Mouse (Mus musculus): ENCODE data around the gene Ppp2r5c.

The Ppp2r5c gene

DNA sequence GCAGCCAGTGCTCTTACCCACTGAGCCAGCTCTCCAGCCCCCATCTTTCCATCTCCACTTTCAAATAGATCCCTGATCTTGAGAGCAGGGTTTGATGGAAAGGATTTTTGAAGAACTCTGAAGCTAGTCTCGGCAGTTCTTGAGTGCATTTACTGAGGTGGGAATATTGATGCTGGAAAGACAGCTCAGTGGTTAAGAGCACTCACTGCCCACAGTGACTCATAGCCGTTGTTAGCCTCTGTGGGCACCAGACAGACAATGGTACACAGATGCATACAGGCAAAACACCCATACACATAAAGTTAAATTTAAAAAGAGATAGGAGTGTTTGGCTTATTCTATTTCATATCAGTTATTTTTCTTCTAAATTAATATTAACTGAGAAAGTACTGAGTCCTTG is 159.8 kb downstream of the Ppp2r5c start:
- no peak for DNase-seq (ENCODE audit: low spot score in 2 of 2)

DNA sequence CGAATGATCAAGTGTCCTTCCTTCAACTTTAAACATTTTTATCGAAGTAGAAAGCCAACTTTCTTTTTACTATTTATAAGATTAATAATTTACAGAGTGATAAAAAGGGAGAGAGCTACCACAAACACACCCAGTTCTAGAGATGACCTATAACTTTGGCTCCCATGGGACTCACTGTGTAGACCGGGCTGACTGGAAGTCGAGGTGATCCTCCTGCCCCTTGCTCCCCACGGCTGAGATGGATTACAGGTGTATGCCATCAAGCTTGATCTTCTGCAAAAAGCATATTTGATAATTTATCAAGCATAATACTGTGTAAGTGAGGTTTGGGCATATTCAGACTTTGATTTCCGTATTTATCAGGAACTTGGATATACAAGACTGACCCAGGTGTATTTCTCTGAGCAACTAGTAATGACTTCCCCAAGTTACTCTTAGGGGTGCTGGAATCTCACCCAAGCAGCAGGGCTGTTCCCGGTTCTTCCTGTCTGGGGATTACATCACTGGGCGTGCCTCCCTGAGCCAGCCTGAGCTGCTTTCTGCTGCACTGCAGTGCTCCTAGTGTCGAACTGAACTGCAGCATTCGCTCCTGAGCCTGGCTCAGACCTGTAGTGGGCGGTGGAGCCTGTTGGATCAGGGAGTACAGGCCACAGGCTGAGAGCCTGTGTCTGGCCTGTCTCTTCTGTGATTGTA is 161.7 kb downstream of the Ppp2r5c start:
- DNase-seq (ENCODE audit: low spot score in 2 of 2): no peak

DNA sequence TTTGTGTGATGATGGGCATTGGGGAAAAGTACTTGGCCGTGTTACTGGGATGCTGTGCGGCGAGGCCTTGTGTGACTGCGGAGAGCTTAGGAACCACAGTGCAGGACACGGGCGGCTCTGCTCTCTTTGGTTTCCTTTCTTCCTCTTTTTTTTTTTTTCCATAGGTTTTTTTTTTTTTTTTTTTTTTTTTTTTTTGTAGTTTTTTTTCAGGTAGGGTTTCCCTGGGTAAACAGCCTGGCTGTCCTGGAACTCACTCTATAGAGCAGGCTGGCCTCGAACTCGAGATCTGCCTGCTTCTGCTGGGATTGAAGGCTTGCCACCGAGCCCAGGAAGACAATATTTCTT is 162.2 kb downstream of the Ppp2r5c start:
- no peak for DNase-seq (ENCODE audit: low spot score in 2 of 2)

DNA sequence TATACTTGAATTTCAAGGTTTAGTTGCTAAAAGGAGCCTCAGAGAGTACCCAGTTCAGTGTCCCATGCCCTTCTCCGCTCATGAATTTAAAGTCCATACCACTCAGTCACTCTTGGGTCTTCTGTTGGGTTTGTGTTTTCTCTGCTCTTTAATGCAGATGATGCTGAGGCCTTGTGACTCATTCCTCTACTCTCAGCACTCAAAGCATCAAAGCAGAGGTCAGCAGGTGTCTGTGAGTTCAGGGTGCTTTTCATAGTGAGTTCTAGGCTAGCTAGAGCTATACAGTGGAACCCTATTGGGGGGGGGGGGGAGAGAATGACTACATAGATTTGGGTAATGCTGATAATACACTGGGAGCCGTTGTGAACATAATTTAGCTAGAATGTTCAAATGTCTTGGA is 163.8 kb downstream of the Ppp2r5c start:
- DNase-seq (ENCODE audit: low spot score in 2 of 2): no peak

DNA sequence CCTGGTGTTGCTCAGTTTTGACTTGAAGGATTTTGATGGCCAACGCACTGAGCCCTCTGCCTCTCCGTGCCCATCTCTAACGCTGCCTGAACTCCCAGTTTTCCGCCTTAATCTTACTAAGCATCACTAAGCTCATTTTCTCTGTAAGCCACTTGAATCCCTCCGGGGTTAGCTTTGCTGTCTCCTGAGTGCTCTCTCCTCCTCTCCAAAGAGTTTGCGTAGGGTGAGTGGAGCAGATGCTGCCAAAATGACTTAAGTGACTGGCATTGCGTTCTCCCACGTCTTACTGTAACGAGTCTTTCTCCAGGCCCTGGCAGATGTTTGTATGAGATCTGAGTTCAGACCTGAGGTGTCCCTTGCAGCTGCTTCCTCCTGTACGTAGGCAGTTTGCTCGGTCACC is 183.1 kb downstream of the Ppp2r5c start:
- no peak for DNase-seq (ENCODE audit: low spot score in 2 of 2)

Data from natural killer cell, adult 2 months (primary cell).